Mouse (Mus musculus): Measurements from ENCODE around the gene Ubl7. TPM values are rescaled to one million over a fixed set of nuclear protein-coding genes. Genes with fewer than 3 reads are reported as not detected.

The Ubl7 gene
- polyA plus RNA-seq, 1 experiment from 2014 or later, result 123 TPM

DNA sequence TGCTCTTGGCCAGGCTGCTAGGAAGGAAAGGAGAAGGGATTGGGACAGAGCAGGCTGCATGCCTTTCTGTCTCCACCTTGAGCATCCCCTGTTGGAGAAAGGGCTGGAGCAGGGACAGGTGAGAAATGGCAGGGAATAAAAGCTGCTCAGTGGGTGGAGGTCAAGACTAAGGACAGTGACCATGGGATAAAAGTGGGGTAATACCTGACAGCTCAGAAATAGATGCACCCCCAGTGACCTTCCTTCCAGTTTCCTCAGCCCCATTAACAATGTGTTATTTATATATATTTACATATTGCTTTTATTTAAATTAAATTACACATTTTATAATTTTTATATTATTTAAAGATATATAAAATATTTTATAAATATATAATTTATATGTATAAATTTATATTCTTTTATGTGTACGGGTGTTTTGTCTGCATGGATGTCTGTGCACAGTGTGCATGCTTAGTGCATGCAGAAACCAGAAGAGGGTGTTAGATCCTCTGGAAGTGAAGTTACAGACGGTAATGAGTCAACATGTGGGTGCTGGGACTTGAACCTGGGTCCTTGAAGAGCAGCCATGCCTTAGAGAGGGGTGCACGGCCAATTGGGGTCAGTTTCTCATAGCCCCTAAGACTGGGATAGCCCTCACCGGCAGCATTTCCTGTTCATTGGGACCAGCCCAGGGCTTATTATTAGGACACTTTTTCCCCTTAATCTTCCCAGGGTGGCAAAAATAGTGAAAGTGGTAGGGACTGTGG lies 52.6 kb downstream of the Ubl7 start:
- 85% methylated on average over 4 of the region's 4 CpGs for WGBS
- ATAC-seq (ENCODE audit: insufficient number of reproducible peaks, insufficient read depth, low FRiP score, low TSS enrichment), result no peak
- Histone ChIP-seq H3K4me2 (replicated peaks) (no peak overlapping the region), H3K4me3 (no peak overlapping the region), H3K36me3 (no peaks in the 10 kb centered on the region), H3K27ac (no peak overlapping the region), H3K9ac (no peak overlapping the region), H3K27me3 (no peaks in the 10 kb centered on the region), H3K4me1 (no peaks in the 10 kb centered on the region), H3K9me3 (no peaks in the 10 kb centered on the region)

DNA sequence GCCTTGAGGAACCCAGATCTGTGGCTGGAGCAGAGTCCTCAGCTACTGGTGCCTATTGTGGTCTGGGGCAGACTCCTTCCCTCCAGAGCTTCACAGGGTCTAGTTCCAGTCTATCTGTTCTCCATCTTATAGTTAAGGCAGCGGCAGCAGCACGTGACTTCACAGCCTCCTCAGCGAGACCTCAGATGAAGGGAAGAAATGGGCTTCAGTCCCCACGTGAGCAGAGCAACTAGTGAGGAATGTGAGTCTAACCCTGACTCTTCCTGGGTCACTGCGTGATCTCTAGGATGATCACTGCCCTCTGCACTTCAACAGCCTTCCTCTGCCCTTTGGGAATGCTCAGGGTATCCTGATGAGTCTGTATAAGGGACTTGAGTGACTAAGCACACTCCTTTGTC lies 53.2 kb downstream of the Ubl7 start:
- ATAC-seq (ENCODE audit: insufficient number of reproducible peaks, insufficient read depth, low FRiP score, low TSS enrichment), result no peak
- Histone ChIP-seq H3K4me2 (replicated peaks) (no peak overlapping the region), H3K4me1 (no peaks in the 10 kb centered on the region), H3K4me3 (no peak overlapping the region), H3K27ac (no peak overlapping the region), H3K9me3 (no peaks in the 10 kb centered on the region), H3K36me3 (no peaks in the 10 kb centered on the region), H3K9ac (no peak overlapping the region), H3K27me3 (no peaks in the 10 kb centered on the region)
- 78% methylated on average over 5 of the region's 5 CpGs for WGBS

DNA sequence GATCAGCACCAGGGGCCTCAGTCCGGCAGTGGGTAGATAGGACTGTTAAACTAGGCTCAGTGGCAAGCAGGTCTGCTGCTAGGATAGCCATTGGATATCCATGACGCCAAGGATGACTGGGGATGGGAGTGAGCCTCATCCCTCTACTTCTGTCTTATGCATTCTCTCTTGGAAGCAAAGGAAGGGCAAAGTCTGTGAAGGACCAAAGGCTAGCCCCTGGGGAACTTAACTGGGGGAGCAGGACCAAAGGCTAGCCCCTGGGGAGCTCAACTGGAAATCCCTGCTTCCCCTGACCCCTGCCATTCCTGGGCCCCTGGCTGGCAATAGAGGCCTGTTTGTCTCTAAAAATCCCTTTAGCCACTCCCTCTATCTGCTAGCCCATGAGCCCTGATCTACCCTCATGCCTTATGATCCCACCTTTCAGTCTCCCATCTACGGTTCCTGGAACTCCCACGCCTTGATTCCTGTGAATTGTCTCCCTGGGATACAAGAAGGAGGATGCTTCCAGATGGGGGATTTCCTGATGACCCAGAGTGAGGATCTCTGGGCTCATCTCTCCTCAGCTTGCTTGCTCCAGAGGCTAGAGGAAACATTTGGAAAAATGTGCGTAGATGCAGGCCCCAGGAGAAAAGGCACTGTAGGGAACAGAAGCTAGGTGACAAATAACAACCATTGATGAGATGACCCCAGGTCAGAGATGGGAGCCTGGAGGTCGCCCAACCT lies 53.9 kb downstream of the Ubl7 start:
- WGBS, result 74% methylated on average over 6 of the region's 6 CpGs
- Histone ChIP-seq H3K27me3 (no peaks in the 10 kb centered on the region), H3K4me1 (0 out of 2 replicates have a peak, but pooled peaks cover under 1% of the 10 kb centered on the region), H3K9ac (no peak overlapping the region), H3K4me2 (replicated peaks) (no peak overlapping the region), H3K27ac (no peak overlapping the region), H3K36me3 (no peaks in the 10 kb centered on the region), H3K4me3 (no peak overlapping the region), H3K9me3 (no peaks in the 10 kb centered on the region)
- ATAC-seq (ENCODE audit: insufficient number of reproducible peaks, insufficient read depth, low FRiP score, low TSS enrichment), result no peak

DNA sequence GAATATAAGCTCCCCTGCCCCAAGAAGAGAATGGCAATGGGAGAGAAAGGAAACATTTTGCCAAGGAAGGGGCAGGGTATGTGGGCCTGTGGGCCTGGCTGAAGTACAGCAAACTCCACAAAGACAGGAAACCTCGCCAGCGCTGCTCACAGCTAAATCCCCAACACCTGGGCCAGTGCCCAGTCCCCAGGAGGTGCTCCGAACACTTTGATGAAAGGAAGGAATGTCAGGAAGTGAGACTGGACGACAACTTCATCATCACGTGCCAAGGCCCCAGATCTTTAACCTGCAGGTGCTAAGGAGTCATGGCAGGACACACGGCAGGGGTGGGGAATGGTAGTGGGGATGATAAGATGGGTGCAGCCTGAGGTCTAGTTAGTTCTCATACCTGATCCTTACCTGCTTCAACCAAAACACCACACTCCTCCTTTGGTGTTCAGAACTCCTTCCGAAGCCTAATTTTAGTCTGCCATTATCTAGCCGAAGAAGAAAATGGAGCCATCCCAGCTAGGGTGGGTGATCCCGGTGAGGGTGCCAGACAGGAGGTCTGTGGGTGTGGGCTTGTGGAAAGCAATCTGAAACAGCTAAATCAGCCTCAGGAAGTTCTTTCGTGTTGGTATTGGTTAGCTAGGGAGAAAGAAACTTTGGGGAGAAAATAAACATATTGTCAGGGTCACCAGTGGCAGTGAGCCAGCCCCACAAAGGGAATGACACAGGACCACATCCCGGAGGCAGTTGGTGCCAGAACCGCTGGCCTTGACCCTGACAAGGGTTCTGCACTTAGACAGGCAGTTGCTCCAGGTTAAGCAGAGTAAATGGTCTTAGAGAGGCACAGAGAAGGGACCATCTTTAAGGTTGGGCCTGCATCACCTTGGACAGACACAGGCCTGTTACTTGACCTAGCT lies 54.8 kb downstream of the Ubl7 start:
- Histone ChIP-seq H3K4me1 (0 out of 2 replicates have a peak, but pooled peaks cover 5% of the 10 kb centered on the region), H3K27ac (no peak overlapping the region), H3K27me3 (no peaks in the 10 kb centered on the region), H3K9me3 (no peaks in the 10 kb centered on the region), H3K4me2 (replicated peaks) (no peak overlapping the region), H3K9ac (no peak overlapping the region), H3K36me3 (no peaks in the 10 kb centered on the region), H3K4me3 (no peak overlapping the region)
- 71% methylated on average over 12 of the region's 12 CpGs for WGBS
- ATAC-seq (ENCODE audit: insufficient number of reproducible peaks, insufficient read depth, low FRiP score, low TSS enrichment), result no peak

DNA sequence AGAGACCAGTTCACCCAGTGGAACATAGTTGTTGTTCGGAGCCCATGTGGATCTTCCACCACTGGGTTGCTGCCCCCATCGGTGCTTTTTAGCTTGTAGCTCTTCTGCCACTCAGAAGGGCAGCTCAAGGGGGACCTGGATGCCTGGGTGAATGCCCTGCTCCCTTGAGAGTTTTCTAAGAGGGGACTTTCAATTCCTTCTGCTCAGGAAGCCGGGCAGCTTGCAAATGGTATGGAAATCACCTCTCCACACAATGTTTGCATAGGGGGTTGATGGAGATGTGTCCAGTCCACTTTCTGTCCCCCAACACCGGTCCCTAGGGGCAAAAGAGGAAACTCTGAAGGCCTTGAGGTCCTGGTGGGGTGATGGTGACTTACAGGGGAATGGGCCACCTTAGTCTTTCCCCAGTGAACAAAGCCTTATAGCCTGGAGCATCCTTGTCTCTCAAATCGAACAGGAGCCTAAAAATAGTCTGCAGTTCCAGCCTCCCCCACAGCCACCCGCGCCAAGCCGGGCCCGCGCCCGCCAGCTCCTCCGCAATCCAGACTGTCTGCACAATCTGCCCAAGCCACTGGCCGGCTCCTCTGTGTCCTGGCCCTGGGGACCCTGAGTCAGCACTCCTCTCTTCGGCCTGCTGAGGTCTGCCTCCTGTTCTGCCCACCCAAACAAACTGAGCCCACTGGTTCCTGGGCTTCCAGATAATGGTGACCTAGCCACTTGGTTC lies 56.6 kb downstream of the Ubl7 start:
- no peak overlapping the region for H3K4me3 ChIP-seq
- no peak for ATAC-seq (ENCODE audit: insufficient number of reproducible peaks, insufficient read depth, low FRiP score, low TSS enrichment)
- no peaks in the 10 kb centered on the region for H3K9me3 ChIP-seq
- H3K27me3 ChIP-seq, result 0 out of 2 replicates have a peak, but pooled peaks cover 3% of the 10 kb centered on the region
- WGBS, result 73% methylated on average over 14 of the region's 14 CpGs
- no peak overlapping the region for H3K27ac ChIP-seq
- H3K4me1 ChIP-seq, result peaks cover 13% of the 10 kb centered on the region
- no peak overlapping the region for H3K4me2 ChIP-seq (replicated peaks)
- H3K36me3 ChIP-seq, result no peaks in the 10 kb centered on the region
- H3K9ac ChIP-seq, result no peak overlapping the region

DNA sequence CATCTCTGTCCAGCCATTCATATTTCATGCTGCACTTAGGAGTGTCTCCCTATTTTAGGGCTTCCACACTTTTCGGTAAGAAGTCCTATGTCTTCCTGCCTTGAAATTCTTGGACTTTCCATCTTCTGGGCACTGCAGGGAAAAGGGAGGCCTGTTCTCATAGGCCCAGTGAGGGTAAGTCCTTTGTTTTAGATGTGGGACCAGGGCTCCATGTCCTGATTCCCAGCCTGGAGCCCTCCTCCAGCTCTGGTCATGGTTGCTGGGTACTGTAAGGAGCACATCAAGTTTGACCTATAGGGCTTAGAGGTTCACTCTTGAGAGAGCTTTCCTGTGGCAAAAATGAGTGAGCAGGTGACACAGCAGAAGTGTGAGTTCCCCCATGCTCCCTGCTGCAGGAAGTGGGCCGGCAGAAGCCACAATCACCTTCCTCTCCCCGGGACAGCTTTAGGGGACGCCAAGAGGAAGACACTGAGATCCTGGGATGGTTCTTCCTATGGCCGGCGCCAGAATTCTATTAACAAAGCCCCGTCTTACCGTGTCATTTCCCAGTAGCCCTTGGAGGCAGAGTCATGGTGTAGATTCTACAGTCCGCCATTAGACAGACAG lies 57.5 kb downstream of the Ubl7 start:
- ATAC-seq (ENCODE audit: insufficient number of reproducible peaks, insufficient read depth, low FRiP score, low TSS enrichment), result no peak
- Histone ChIP-seq H3K36me3 (no peaks in the 10 kb centered on the region), H3K4me2 (replicated peaks) (no peak overlapping the region), H3K4me1 (peaks cover 22% of the 10 kb centered on the region), H3K4me3 (no peak overlapping the region), H3K9me3 (no peaks in the 10 kb centered on the region), H3K9ac (no peak overlapping the region), H3K27ac (no peak overlapping the region), H3K27me3 (0 out of 2 replicates have a peak, but pooled peaks cover 3% of the 10 kb centered on the region)
- 89% methylated on average over 9 of the region's 9 CpGs for WGBS

DNA sequence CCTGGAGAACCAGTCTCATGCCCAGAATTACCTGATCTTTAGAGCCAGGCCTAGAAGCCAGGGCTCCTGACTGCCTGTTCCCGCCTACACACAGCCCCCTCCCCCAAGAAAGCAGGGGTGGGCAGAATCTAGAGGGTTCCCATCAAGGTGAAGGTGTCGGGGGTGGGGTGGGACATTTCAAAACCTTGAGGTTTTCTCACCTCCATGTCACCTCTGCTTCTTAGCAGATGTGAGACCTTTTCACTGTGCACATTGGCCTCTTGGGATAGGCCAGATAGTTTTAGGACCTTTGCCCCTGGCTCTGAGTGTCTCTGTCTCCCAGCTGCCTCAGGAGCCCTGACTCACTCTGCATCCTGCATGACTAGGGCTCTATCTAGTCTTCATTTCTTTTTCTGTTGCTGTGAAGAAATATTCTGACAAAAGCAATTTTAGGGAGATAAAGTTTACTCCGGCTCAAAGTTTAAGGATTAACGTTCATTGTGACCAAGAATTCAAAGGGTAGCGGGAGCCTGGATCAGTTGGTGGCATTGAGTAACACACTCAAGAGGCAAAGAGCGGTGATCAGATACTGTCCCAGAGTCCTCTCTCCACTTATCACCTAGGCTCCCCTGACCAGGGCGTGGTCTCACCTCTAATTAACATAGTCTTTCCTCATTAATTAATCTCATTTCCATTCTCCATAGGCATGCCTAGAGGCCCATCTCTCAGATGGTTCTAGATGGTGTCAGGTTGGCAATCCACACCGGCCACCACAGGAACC lies 58.2 kb downstream of the Ubl7 start:
- no peak overlapping the region for H3K9ac ChIP-seq
- no peak for ATAC-seq (ENCODE audit: insufficient number of reproducible peaks, insufficient read depth, low FRiP score, low TSS enrichment)
- H3K4me2 ChIP-seq (replicated peaks), result no peak overlapping the region
- peaks cover 25% of the 10 kb centered on the region for H3K4me1 ChIP-seq
- 89% methylated on average over 8 of the region's 8 CpGs for WGBS
- H3K36me3 ChIP-seq, result no peaks in the 10 kb centered on the region
- H3K9me3 ChIP-seq, result no peaks in the 10 kb centered on the region
- no peak overlapping the region for H3K27ac ChIP-seq
- no peak overlapping the region for H3K4me3 ChIP-seq
- 0 out of 2 replicates have a peak, but pooled peaks cover 3% of the 10 kb centered on the region for H3K27me3 ChIP-seq

DNA sequence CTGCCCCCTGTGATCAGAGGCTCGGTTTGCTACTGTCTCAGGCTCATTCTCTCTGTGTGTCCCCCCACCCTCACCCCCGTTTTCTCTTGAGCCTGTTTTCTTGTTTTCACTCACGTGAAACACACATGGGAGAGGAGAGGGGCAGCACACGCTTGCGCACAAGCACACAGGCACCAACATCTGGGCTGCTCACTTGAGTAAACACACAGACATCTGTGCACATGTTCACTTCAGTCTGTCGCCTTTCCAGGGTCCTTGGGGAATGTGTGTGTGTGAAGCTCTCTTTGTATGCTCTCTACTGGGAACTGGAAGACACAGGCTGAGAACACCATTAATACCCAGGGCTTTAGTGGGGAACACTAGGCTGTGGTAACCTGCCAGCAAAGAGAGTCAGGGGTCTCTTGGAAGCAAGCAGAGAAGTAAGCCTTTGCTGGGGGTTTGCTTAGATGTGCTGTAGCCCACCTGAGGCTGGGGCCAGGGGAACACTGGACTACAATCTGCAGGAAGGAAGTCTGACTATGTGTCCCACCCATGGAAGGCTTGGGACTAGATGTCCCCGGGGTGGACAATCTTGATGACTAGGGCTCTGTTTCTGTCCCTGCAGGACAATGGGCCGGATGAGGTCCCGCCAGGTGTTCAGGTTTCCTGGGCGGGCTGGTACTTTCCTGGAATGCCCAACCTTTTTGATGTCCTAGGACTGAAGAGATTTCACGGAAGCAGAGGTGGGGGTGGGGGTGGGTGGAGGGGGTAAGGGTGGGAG lies 59.1 kb downstream of the Ubl7 start:
- H3K36me3 ChIP-seq, result no peaks in the 10 kb centered on the region
- no peak overlapping the region for H3K9ac ChIP-seq
- H3K27me3 ChIP-seq, result 0 out of 2 replicates have a peak, but pooled peaks cover 3% of the 10 kb centered on the region
- H3K4me1 ChIP-seq, result peaks cover 25% of the 10 kb centered on the region
- H3K4me2 ChIP-seq (replicated peaks), result no peak overlapping the region
- ATAC-seq (ENCODE audit: insufficient number of reproducible peaks, insufficient read depth, low FRiP score, low TSS enrichment), result no peak
- 68% methylated on average over 11 of the region's 11 CpGs for WGBS
- no peaks in the 10 kb centered on the region for H3K9me3 ChIP-seq
- H3K27ac ChIP-seq, result no peak overlapping the region
- no peak overlapping the region for H3K4me3 ChIP-seq

DNA sequence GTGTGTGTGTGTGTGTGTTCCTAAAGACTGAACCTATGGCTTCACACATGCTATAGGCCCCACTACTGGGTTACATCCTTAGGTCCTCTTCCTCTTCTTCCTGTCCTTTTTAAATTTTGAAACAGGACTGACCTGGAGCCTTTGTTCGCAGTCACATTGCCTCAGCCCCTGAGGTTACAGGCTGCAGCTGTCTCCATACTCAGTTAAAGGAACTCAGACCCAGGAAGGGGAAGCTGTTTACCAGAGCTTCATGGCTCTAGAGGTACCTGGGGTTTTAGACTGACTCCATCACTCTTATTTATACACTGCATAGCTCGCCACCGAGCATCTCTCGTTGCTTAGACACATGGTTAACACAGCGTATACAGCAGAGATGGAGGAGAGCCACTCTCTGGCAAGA lies 60.6 kb downstream of the Ubl7 start:
- H3K27me3 ChIP-seq, result 0 out of 2 replicates have a peak, but pooled peaks cover 3% of the 10 kb centered on the region
- no peaks in the 10 kb centered on the region for H3K36me3 ChIP-seq
- no peak overlapping the region for H3K4me2 ChIP-seq (replicated peaks)
- ATAC-seq (ENCODE audit: insufficient number of reproducible peaks, insufficient read depth, low FRiP score, low TSS enrichment), result no peak
- H3K4me1 ChIP-seq, result peaks cover 25% of the 10 kb centered on the region
- H3K9me3 ChIP-seq, result no peaks in the 10 kb centered on the region
- no peak overlapping the region for H3K9ac ChIP-seq
- no peak overlapping the region for H3K4me3 ChIP-seq
- WGBS, result 89% methylated on average over 5 of the region's 5 CpGs
- 0 out of 2 replicates have a peak overlapping the region, but pooled peaks have one; percentile 6 for H3K27ac ChIP-seq

DNA sequence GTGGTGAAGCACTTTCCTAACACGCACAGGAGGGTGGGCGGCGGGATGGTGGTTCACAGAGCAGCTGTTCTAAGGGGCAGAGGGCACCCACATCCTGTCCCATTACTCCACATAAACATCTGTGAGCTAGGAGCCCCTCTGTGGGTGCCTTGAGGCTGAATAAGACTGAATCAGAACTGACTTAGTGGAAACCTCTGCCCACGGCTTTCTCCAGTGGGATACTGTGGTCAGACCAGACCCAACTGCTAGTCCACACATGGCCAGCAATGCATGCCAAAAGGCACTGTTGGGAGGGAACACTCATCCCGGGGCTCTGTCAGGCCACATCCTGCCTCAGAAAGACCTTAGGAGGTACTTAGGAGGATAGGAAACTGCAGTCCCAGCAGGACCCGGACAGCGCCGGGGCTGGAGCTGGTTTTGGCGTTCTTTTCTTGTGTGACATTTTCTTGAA lies 61.4 kb downstream of the Ubl7 start:
- Histone ChIP-seq H3K36me3 (no peaks in the 10 kb centered on the region), H3K9me3 (no peaks in the 10 kb centered on the region), H3K4me2 (replicated peaks) (no peak overlapping the region), H3K27ac (peak overlapping the region; percentile 69; the same call in 1 of the 2 replicates), H3K4me1 (peaks cover 25% of the 10 kb centered on the region), H3K9ac (no peak overlapping the region), H3K4me3 (no peak overlapping the region), H3K27me3 (0 out of 2 replicates have a peak, but pooled peaks cover 3% of the 10 kb centered on the region)
- no peak for ATAC-seq (ENCODE audit: insufficient number of reproducible peaks, insufficient read depth, low FRiP score, low TSS enrichment)
- 55% methylated on average over 9 of the region's 9 CpGs for WGBS

All from embryonic facial prominence, embryonic 12.5 days (tissue).